Mouse (Mus musculus) forelimb bud, embryonic 11.5 days (tissue): ENCODE data around the gene Hist1h2ah.

Source experiments
- DNase-seq: peaks from one replicate; pipeline ENCODE4 v3.0.0-alpha.2; 2012; ENCODE audit warnings: low read depth, low spot score

The Hist1h2ah gene

DNA sequence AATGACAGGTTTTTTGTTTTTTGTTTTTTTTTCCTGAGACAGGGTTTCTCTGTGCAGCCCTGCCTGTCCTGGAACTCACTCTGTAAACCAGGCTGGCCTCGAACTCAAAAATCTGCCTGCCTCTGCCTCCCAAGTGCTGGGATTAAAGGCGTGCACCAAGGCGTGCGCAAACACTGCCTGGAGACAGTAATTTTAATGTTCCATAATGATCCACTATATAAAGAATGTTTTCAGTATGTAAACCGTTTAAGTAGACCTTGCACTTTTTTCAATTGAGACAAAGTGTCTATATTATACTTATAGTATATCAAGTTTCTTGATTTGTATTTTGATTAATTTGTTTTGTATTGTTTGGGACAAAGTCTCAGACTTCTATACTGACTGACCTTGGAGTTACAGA lies 4.0 kb upstream of the Hist1h2ah start:
- no peak for DNase-seq

DNA sequence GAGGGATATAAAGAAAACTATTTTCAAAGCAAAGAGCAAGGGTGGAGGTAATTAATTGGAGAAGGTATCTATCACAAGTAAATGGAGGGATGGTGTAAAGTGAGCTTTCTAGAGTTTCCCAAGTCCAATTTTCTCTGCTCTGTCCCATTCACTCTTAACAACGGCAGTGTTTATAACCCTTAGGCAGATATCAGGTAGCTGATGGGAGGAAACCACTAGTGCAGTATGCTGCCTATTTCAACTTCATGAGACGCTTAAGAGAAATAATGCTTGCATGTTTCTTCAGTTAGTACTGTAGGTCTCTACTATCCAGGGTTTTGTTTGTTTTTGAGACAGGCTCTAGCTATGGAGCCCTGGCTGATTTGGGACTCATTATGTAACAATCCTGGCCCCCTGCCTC lies 2.0 kb upstream of the Hist1h2ah start:
- no peak for DNase-seq

DNA sequence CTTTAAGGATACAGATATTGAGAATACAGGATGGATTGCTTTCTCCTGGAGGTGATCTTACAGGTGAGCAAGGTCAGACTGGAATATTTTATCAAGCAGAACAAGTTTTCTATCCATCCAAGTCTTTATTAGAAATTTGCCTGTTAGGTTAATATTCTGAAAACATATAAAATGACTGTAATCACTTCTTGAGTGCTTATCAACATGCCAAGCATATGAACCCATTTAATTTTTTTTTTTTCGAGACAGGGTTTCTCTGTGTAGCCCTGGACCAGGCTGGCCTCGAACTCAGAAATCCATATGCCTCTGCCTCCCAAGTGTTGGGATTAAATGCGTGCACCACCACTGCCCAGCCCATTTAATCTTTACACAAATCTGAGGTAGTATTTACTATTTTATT lies 1.6 kb upstream of the Hist1h2ah start:
- no peak for DNase-seq

DNA sequence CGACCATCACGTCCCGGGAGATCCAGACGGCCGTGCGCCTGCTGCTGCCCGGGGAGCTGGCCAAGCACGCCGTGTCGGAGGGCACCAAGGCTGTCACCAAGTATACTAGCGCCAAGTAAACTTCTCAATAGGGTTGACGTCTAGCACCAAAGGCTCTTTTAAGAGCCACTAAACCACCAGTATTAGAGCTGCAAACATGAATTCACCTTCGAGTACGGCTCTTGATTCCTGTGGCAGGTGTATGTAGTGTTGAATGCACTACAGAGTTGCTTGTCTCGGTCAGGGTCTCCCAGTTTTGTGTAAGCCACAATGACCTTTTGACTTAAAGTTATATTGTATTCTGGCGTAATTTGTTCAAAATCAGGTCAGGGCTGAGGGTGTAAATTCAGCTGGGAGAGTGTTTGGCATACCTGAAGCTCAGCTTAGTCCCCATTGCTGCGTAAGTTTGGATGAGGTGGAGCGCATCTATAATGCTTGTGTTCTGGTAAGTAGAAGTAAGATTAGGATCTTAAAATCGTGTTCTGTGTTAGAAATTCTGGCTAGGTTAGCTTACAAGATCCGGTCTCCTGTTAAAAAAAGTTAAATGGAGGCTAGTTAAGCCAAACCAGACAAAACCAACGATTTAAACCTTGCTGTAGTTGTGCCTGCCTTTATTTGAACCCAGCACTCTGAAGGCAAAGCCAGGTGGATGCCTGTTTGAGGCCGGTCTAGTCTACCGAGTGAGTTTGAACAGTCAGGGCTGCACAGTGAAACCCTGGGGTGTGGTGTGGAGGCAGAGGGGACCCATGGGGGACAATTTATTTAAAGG lies 985 bp upstream of the Hist1h2ah start:
- DNase-seq, result no peak

DNA sequence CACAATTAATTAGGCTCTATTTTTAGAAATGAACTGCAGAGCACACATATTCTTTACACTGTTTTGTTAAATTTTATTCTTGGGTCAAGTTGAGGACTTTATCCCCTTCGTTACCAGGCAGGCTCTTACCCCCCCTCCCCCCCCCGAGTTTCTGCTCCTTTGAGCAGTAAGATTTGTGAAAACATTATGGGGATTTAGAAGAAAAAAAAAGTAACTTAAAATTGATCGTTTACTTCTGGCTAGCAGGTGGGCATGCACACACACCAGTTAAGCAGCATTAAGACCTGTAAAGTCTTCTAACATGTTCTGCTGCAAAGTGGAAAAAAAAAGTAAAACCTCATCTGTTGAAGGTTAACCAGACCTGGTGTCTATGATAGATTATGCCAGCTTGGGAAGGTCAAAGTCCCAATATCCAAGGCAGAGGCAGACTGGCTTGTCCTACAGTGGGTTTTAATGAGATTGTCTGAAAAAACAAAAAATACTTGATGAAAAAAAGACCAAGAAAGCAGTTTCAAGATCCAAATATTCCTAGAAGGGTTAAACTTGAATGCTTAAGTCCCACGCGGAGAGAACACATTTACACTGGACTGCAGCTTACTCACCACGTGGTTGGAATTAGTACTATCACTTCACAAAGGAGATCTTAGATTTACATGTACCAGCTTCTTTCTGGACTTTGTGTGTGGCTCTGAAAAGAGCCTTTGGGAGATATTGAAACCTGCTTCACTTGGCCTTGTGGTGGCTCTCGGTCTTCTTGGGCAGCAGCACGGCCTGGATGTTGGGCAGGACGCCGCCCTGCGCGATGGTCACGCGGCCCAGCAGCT lies 713 bp downstream of the Hist1h2ah start:
- DNase-seq, result no peak

DNA sequence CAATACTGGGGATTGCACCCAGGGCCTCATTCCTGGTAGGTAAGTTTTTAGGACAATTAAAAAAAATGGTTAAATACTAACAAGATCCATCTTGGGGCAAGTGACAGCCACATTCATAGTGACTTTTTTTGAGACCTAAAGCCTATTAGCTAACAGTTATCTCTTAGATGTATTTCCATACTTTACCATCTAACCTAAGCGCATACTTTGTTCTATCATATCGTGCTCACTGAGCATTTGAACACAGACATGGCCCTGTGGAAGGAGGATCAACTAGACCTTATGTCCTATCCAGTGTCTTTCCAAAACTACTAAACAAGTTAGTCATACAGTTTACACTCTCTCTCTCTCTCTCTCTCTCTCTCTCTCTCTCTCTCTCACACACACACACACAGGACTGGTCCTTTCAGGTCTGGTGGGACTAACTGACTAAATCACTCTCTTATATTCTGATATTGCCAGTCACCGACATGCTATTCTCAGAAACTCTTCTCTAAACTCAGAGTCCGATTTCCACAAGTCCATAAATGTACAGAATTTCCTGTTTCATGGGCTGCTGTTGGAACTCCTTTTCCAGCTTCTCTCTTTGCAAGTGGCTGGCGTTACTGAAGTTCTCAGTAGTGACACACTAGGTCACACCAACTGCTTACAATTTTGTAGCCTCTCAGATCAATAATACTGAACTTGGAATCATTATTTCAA lies 1.5 kb downstream of the Hist1h2ah start:
- DNase-seq, result no peak

DNA sequence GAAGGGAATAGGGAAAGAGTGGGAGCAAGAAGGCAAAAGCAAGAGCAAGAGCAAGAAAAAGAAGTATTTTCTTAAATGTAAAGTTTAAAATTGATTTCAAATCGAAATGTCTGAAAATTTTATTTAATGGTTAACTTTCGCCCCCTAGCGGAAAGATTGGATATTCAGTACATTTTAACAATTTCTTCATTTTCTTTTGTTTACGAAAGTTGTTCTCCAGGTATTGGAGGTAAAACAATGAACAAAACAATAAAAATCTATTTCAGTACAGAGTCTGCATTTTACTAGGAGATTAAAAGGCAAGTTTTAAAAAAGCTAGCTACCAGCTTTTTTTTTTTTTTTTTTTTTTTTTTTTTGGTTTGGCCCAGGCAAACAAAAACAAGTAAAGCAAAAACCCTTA lies 4.9 kb downstream of the Hist1h2ah start:
- DNase-seq, result no peak

DNA sequence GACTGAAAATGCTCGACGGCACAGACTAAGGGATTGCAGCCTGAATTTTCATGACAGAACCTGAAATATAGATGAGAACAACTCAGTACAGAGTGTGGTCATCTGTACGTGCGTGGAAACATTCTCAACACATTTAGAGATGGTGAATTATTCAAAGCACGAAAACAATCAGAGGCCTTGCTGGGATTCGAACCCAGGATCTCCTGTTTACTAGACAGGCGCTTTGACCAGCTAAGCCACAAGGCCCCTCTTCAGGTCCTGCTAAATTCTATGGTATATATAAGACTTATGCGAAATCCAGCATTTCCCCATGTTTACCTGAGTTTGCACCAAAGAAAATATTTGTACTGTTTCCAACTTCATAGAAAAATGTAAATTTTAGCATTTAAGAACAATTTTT lies 5.4 kb downstream of the Hist1h2ah start:
- DNase-seq, result no peak

DNA sequence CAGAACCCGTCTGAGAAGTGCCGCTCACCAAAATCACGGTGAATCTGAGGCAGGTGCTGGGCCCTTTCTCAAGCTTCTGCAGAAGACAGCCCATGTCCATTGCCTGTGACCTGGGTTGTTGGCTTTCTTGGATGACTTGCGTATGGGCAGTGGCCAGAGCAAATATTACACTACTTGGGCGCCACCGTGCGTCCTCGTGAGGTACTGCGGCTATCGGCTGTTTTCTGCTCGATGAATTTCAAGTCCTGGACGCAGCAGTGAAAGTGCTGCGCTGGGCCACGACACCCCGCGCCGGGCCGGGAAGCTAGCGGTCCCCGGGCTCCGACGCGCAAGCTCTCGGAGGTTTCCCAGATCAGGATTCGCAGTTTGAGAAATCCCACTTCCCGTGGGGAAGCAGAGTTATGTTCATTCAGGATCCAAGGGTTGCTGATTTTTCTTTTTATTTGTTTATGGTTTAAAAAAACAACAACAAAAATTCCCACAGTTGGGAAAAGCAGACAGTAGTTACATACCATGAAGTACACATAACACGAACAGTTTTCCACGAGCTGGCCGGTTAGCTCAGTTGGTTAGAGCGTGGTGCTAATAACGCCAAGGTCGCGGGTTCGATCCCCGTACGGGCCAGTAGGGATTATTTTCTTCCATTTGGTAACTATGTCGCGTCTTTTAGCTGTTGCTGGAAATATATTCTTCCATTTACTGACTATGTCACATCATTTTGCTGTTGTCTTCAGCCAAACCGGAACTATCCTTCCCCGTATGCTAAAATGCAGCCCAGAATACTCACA lies 6.5 kb downstream of the Hist1h2ah start:
- peak; percentile 97 for DNase-seq

DNA sequence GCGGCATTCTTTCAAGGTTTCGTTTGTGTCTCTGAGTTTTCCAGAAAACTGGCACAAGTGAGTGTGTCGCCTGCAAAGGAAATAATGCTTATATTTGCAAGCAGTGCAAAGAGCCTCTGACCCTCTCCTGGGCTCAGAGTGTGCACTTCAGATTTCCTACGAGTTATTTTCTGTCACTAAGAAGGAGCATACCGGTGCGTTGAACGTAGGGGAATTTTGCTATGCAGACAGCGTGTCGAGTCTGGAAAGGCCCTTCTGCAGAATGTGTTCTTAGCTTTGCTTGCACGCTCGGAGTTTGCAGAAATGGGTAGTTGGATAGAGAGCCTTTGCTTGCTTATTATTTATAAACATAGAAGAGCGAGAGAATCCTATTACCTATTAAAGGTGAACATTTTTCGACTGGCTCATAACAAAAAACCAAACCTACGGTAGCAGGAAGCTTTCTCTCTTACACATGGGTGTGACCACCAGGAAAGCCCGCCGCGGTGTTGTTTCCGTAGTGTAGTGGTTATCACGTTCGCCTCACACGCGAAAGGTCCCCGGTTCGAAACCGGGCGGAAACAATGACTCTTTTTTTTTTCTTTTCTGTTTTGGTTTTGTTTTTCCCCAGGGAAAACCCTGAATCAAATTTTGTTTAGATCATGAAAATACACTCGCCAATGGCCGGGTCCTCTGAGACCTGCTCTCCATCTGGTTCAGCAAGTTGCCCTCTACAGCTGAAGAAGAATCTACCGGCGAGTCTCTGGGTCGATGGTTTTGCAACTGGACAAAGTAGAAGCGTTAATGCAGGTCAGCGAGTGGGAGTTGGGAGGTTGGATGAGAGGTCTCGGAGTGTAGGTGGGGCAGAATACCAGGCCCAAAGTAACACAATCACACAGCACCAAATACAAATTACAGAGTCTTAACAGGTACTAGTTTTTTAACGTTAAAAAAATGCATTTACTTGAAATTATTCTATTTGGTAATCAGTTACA lies 9.0 kb downstream of the Hist1h2ah start:
- DNase-seq, result peak; percentile 90

DNA sequence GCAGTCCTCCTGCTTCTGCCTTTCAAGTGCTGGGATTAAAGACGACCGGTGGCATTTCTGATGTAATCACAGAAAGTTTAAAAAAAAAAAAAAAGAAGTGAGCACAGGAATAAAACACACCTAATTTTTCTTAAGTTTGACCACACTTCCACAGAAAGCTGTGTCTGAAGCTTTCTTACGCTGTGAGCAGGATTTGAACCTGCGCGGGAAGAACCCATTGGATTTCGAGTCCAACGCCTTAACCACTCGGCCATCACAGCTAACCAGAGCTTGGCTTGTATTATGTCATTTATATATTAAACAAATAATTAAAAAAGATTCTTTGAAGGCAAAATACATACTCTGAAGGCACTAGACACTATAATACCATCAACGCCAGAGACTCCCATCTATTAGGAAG lies 13.1 kb downstream of the Hist1h2ah start:
- peak; percentile 94 for DNase-seq

DNA sequence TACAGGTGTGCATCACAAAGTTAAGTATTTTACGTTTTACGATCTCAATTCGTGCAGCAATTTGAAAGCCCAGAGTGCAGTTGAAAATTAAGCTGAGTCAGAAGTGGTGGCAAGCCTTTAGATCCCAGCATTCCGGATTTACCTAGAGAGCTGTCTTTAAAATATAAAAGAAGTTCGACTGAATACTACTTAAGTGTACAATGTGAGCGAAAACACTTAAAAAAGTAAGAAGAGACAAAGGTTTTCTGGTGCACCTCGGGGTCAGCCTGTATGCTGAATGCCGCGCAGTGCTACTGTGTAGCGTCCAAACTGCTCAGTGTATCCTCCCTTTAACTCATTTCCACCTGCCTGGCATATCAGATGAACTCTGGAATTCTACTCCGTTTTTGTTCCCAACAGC lies 13.8 kb downstream of the Hist1h2ah start:
- no peak for DNase-seq

DNA sequence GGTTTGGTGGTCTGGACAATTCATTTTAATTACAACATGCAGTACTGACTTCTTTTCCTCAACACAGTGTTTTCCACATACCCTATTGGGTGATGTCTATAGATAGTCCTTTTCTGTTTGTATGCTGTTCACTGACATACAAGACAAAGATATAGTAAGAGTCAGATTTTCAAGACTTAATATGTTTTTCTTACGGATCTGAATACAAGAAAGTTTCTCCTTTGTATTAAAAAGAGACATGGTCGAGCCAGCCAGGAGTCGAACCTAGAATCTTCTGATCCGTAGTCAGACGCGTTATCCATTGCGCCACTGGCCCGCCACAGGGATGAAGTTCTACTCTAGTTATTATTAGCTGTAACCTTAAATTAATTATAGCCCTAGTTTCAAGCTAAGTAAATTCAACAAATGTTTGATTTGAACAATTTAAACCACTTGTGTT lies 14.4 kb downstream of the Hist1h2ah start:
- no peak for DNase-seq

DNA sequence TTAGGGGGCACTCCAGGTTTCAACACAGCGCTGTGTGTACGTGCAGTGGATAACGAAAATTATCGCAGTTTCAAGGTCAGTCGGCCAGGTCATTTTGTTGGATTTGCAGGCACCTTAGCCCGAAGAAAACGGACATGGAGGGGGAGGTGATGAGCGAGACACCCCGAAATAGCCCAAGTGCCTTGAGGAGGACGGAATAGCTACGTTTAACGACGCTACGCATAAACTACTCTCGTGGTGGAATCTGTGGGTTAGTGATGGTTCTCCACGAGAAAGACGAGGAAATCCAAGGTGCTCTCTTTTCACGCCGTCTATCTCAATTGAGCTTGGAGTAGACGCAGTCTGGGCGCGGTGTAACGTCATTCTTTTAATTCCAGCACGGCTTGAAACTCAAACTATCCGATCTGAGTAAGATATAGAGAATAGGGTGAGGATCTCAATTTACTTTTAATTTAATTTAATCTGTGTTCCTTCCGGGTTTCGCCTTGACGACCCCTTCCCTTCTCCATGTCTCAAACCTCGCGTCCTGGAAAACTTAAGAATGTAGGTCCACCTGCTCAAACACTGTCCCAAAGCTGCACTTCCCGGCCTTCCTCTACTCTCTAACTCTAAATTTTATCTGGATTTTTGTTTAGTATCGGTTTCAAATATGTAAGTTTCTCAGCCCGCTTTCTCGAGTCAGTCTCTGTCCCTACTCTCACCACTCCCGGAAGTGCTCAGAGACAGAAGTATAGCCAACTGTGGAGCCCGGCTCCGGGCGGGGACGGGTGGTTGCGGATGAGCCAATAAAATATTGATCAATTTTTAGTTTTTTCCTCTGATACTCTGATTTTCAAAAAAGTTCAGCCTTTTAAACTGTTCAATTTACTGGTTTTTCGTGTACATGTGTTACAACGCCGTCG lies 15.2 kb downstream of the Hist1h2ah start:
- no peak for DNase-seq

DNA sequence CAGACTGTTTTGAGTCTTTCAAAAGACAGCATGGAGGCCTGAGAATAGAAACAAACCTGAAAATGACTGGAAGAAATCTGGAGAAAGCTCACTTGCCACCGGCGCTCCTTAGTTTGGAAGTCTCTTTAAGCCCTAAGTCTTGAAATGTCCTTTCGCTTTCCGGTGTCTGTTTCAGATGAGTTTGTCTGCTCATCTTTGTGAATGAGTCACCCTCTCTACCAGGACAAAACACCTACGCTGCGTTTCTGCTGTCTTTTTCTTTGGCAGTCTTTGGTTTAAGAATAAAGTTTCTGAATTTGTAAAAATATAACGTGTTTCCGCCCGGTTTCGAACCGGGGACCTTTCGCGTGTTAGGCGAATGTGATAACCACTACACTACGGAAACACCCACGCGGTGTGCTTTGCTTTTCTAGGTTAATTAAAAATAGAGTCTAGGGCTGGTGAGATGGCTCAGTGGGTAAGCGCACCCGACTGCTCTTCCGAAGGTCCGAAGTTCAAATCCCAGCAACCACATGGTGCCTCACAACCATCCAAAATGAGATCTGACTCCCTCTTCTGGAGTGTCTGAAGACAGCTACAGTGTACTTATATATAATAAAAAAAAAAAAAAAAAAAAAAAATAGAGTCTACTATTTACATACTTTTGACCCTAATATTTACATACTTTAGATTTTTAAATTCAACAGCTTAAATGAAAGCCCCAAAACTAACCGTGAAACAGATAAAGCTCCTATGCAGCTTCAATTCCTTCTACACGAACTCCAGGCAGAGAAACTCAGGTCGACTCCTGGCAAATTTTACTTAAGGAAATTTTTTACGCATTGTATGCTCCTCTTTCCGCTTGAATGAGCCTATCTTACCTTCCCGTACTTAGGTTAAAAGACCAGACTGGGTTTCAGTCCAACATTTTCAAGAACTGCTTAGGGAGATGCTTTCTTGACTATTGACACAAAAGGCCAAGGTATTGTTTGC lies 19.6 kb downstream of the Hist1h2ah start:
- DNase-seq, result peak; percentile 93

DNA sequence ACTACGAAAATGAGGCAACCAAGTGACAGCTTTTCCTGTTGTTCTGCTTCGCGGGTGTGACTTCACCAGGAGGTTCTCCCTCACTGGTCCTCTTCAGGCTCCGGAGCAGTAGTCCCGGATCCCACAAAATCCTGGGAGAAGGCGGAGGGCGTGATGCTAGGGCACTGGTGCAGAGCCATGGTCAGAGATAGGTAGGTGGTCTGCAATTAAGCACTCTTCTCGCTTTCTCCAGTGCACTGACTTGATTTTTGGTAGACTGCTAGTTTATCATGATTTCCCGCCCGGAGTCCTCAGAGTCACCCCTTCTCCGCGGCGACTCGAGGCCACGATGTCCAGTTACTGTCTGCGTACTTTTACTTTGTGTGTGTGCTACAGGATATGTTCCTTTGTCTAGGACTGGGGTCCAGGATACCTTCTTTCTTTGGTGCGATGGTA lies 20.9 kb downstream of the Hist1h2ah start:
- DNase-seq, result no peak

DNA sequence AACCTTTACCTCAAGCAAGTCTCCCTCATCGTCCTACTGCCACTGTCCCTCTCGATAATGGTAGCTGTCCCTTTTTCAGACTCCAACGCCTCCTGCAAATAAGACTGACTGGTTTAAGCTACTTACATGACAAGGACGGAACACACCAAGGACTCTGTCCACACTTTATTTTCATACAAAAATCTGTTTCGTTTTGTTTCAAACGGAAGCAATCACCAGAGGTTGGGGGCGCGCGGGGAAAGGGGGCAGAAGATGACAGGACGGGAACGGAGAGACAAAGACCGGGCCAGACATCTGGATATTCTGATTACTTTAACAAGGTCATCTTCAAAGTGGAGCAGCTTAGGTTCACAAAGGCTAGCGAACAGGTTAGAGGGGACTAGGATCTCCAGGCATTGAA lies 21.7 kb downstream of the Hist1h2ah start:
- DNase-seq, result no peak

DNA sequence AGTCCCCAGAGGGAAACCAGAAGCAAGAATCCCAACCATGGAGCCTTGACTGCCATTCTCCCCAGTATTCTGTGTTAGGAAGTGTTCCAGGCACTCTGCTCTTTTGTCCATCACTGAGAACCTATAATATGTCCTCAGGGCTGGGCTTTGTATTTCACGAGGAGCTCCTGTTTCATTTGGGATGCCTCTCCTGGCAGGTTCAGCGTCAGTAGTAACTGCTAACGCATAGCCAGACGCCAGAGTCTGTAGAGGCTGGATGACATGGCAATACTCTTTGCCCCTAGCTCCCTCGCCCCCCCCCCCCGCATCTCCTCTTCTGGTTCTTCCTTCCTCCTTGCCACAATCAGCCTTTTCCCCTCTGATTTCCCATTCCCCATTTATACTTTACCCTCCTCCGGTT lies 25.7 kb downstream of the Hist1h2ah start, which contains the start of gene Prss16:
Gene Prss16 (minus strand): TSS at position 101 of the 400 bp plus-strand sequence.
- no peak for DNase-seq
